Mouse (Mus musculus): ENCODE data around the gene Paqr6.

DNA sequence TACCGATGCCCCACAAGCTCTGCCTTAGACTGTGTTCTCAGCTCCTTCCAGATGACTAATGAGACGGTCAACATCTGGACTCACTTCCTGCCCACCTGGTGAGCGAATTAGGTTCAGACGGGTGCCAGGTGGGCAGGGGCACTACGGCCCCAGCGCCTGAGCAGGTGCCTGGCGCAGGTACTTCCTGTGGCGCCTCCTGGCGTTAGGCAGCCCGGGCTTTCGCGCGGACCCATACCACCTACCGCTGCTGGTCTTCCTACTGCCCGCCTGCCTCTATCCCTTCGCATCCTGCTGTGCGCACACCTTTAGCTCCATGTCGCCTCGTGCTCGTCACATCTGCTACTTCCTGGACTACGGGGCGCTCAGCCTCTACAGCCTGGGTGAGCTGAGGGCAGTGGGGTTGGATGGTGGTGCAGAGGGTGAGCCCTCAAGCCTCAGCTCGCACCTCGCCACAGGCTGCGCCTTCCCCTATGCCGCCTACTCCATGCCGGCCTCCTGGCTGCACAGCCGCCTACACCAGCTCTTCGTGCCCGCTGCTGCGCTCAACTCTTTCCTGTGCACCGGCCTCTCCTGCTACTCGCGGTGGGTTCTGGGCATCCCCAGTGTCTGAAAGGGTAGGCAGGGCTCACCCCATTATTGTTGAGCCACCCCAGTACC, 1.4 kb downstream of the Paqr6 start:
- TF ChIP-seq CTCF (IDR thresholded peaks at IDR 0.05; ENCODE audit: low read depth) = peak; percentile 51
- TF ChIP-seq EP300 (IDR thresholded peaks at IDR 0.05; ENCODE audit: low read depth) = no peak
